Mouse (Mus musculus): Measurements from ENCODE around the gene Mfn2. TPM values are rescaled to one million over a fixed set of nuclear protein-coding genes. Genes with fewer than 3 reads are reported as not detected.

Mfn2 gene
- polyA plus RNA-seq (2014; fragmentation: Illumina TruSeq; extraction: RNeasy Lipid Tissue Mini Kit (QIAGEN cat#74804)): 11.8 TPM

GRCm38 (mm10) chr4:147904313-147905089, at the start of gene Mfn2:
Gene Mfn2 (minus strand): TSS chr4:147904704.

GRCm38 (mm10) chr4:147940576-147941044, 36.1 kb upstream of the Mfn2 start, which contains the start of gene 2510039O18Rik:
Gene 2510039O18Rik (plus strand): TSS chr4:147940895.

GRCm38 (mm10) chr4:147936331-147936954, 31.9 kb upstream of the Mfn2 start, which contains the start of gene Plod1:
Gene Plod1 (minus strand): TSS chr4:147936767.

GRCm38 (mm10) chr4:147868450-147869031, 36.0 kb downstream of the Mfn2 start, which contains the start of the genes Miip and Fv1:
Gene Miip (minus strand): TSS chr4:147868816.
Gene Fv1 (plus strand): TSS chr4:147868979.

GRCm38 (mm10) chr4:147847614-147848583, 56.6 kb downstream of the Mfn2 start, which contains the start of gene Zfp933:
Gene Zfp933 (minus strand): TSS chr4:147848366.

Other genes with a start within 250 kb of the Mfn2 start
- 2.7 TPM for gene Zfp534, start 202.2 kb downstream of the Mfn2 start, polyA plus RNA-seq (2014; fragmentation: Illumina TruSeq; extraction: RNeasy Lipid Tissue Mini Kit (QIAGEN cat#74804))
- 125 TPM for gene Zfp984, start 94.9 kb downstream of the Mfn2 start, polyA plus RNA-seq (2014; fragmentation: Illumina TruSeq; extraction: RNeasy Lipid Tissue Mini Kit (QIAGEN cat#74804))
- 39.9 TPM for gene Zfp933, start 56.3 kb downstream of the Mfn2 start, polyA plus RNA-seq (2014; fragmentation: Illumina TruSeq; extraction: RNeasy Lipid Tissue Mini Kit (QIAGEN cat#74804))
- not detected for gene Miip, start 35.9 kb downstream of the Mfn2 start, polyA plus RNA-seq (2014; fragmentation: Illumina TruSeq; extraction: RNeasy Lipid Tissue Mini Kit (QIAGEN cat#74804))
- gene Fv1, start 35.7 kb downstream of the Mfn2 start, polyA plus RNA-seq (2014; fragmentation: Illumina TruSeq; extraction: RNeasy Lipid Tissue Mini Kit (QIAGEN cat#74804)): 7.5 TPM
- 3.3 TPM for gene Plod1, start 32.1 kb upstream of the Mfn2 start, polyA plus RNA-seq (2014; fragmentation: Illumina TruSeq; extraction: RNeasy Lipid Tissue Mini Kit (QIAGEN cat#74804))
- gene 2510039O18Rik, start 36.2 kb upstream of the Mfn2 start, polyA plus RNA-seq (2014; fragmentation: Illumina TruSeq; extraction: RNeasy Lipid Tissue Mini Kit (QIAGEN cat#74804)): 10.2 TPM
- not detected for gene Nppb, start 81.1 kb upstream of the Mfn2 start, polyA plus RNA-seq (2014; fragmentation: Illumina TruSeq; extraction: RNeasy Lipid Tissue Mini Kit (QIAGEN cat#74804))
- not detected for gene Nppa, start 96.0 kb upstream of the Mfn2 start, polyA plus RNA-seq (2014; fragmentation: Illumina TruSeq; extraction: RNeasy Lipid Tissue Mini Kit (QIAGEN cat#74804))
- gene Clcn6, start 134.1 kb upstream of the Mfn2 start, polyA plus RNA-seq (2014; fragmentation: Illumina TruSeq; extraction: RNeasy Lipid Tissue Mini Kit (QIAGEN cat#74804)): 3.2 TPM
- 2.0 TPM for gene Mthfr, start 134.4 kb upstream of the Mfn2 start, polyA plus RNA-seq (2014; fragmentation: Illumina TruSeq; extraction: RNeasy Lipid Tissue Mini Kit (QIAGEN cat#74804))
- 12.6 TPM for gene Agtrap, start 183.3 kb upstream of the Mfn2 start, polyA plus RNA-seq (2014; fragmentation: Illumina TruSeq; extraction: RNeasy Lipid Tissue Mini Kit (QIAGEN cat#74804))
- gene Mad2l2, start 225.7 kb upstream of the Mfn2 start, polyA plus RNA-seq (2014; fragmentation: Illumina TruSeq; extraction: RNeasy Lipid Tissue Mini Kit (QIAGEN cat#74804)): 2.3 TPM
- not detected for gene Draxin, start 226.0 kb upstream of the Mfn2 start, polyA plus RNA-seq (2014; fragmentation: Illumina TruSeq; extraction: RNeasy Lipid Tissue Mini Kit (QIAGEN cat#74804))
- gene Fbxo6, start 247.4 kb upstream of the Mfn2 start, polyA plus RNA-seq (2014; fragmentation: Illumina TruSeq; extraction: RNeasy Lipid Tissue Mini Kit (QIAGEN cat#74804)): 0.43 TPM